Mouse (Mus musculus) testis, adult 2 months (tissue): Measurements from ENCODE around the gene Prdm13. TPM values are rescaled to one million over a fixed set of nuclear protein-coding genes. Genes with fewer than 3 reads are reported as not detected.

ENCODE experiments used
- H3K27ac ChIP-seq: fragments of 200-500 bp; 2 replicates; pipeline ENCODE4 v1.5.1; 2012; ENCODE audit warnings: low read depth, low read length; ENCODE audit not compliant: control insufficient read depth, insufficient read depth
- H3K27me3 ChIP-seq: fragments of 200-500 bp; 2 replicates; pipeline ENCODE4 v1.6.1; 2012; ENCODE audit warnings: mild to moderate bottlenecking, low read length, moderate library complexity; ENCODE audit not compliant: control insufficient read depth, insufficient read depth
- H3K36me3 ChIP-seq: fragments of 200-500 bp; 2 replicates; pipeline ENCODE4 v1.6.1; 2012; ENCODE audit warnings: mild to moderate bottlenecking, low read length; ENCODE audit not compliant: control insufficient read depth, insufficient read depth
- H3K4me1 ChIP-seq: fragments of 200-500 bp; 2 replicates; pipeline ENCODE4 v1.6.1; 2012; ENCODE audit warnings: low read length; ENCODE audit not compliant: control insufficient read depth, insufficient read depth
- H3K4me3 ChIP-seq: fragments of 200-500 bp; 2 replicates; pipeline ENCODE4 v1.5.1; 2012; ENCODE audit warnings: low read depth, mild to moderate bottlenecking, low read length, moderate library complexity, mixed read lengths; ENCODE audit not compliant: control insufficient read depth
- CTCF ChIP-seq: fragments of 200-500 bp; IDR thresholded peaks from 2 replicates; pipeline ENCODE4 v1.5.1; 2012; ENCODE audit warnings: low read depth, mild to moderate bottlenecking, inconsistent platforms, low read length, moderate library complexity; ENCODE audit not compliant: control insufficient read depth, insufficient read depth, insufficient replicate concordance
- POLR2A ChIP-seq: fragments of 200-500 bp; IDR thresholded peaks from 2 replicates; pipeline ENCODE4 v1.6.1; 2012; ENCODE audit warnings: low read depth, mild to moderate bottlenecking, inconsistent platforms, low read length, moderate library complexity; ENCODE audit not compliant: control insufficient read depth
- polyA plus RNA-seq: library from polyadenylated mRNA; depleted of rRNA; stranded (reverse); fragments of >200 nt; gene quantifications from 2 replicates; pipeline ENCODE4 v1.2.3, GENCODE M21; 2012; rRNA removed

Gene Prdm13
- polyA plus RNA-seq, 1 experiment = not detected

- Histone ChIP-seq H3K4me1 (no peaks in the 10 kb centered on the region), H3K4me3 (no peak overlapping the region), H3K36me3 (no peaks in the 10 kb centered on the region), H3K27me3 (no peaks in the 10 kb centered on the region), H3K27ac (no peak overlapping the region)
- TF ChIP-seq CTCF (no peak), POLR2A (no peak)
Observed at GRCm38 (mm10) chr4:21665961-21666360, 19.8 kb downstream of the Prdm13 start.

- TF ChIP-seq CTCF (no peak), POLR2A (no peak)
- H3K4me3 ChIP-seq = no peak overlapping the region
Observed at GRCm38 (mm10) chr4:21658184-21658583, 27.6 kb downstream of the Prdm13 start.

GRCm38 (mm10) chr4:21629275-21629583, 56.5 kb downstream of the Prdm13 start:
- no peaks in the 10 kb centered on the region for H3K27me3 ChIP-seq
- no peak overlapping the region for H3K4me3 ChIP-seq
- H3K36me3 ChIP-seq = no peaks in the 10 kb centered on the region
- TF ChIP-seq CTCF = no peak
- TF ChIP-seq POLR2A = no peak
- no peaks in the 10 kb centered on the region for H3K4me1 ChIP-seq
- H3K27ac ChIP-seq = no peak overlapping the region

More at GRCm38 (mm10) chr4:21658184-21658583, 27.6 kb downstream of the Prdm13 start:
- no peaks in the 10 kb centered on the region for H3K36me3 ChIP-seq
- H3K4me1 ChIP-seq = no peaks in the 10 kb centered on the region
- H3K27me3 ChIP-seq = no peaks in the 10 kb centered on the region
- H3K27ac ChIP-seq = no peak overlapping the region

- no peak overlapping the region for H3K27ac ChIP-seq
- no peak overlapping the region for H3K4me3 ChIP-seq
- H3K27me3 ChIP-seq = no peaks in the 10 kb centered on the region
- H3K36me3 ChIP-seq = no peaks in the 10 kb centered on the region
- TF ChIP-seq CTCF = no peak
- TF ChIP-seq POLR2A = no peak
- no peaks in the 10 kb centered on the region for H3K4me1 ChIP-seq
Observed at GRCm38 (mm10) chr4:21628367-21629274, 57.1 kb downstream of the Prdm13 start.

Other genes with a start within 250 kb of the Prdm13 start
- 5.8 and 9.7 TPM in 2 replicates for gene Ccnc, start 41.7 kb upstream of the Prdm13 start, polyA plus RNA-seq
- gene Usp45, start 81.2 kb upstream of the Prdm13 start, polyA plus RNA-seq = 6.4 and 7.1 TPM in 2 replicates
- 1.9 and 2.8 TPM in 2 replicates for gene Tstd3, start 81.2 kb upstream of the Prdm13 start, polyA plus RNA-seq
- 40.6 and 40.8 TPM in 2 replicates for gene Pnisr, start 161.6 kb upstream of the Prdm13 start, polyA plus RNA-seq
- gene Coq3, start 193.7 kb upstream of the Prdm13 start, polyA plus RNA-seq = 3.2 and 3.5 TPM in 2 replicates
- gene Faxc, start 245.4 kb upstream of the Prdm13 start, polyA plus RNA-seq = 1.5 and 2.2 TPM in 2 replicates